Mouse (Mus musculus) layer of hippocampus, postnatal 14 days (tissue): Measurements from ENCODE around the gene Olfr1392. TPM values are rescaled to one million over a fixed set of nuclear protein-coding genes. Genes with fewer than 3 reads are reported as not detected.

Source experiments
- DNase-seq, 2 experiments: peaks; one replicate each; pipeline ENCODE4 v3.0.0; 2021 to 2022; ENCODE audit warnings: low spot score in 2 of 2, mixed read lengths in 1 of 2
- total RNA-seq, 2 experiments: library from RNA; stranded (reverse); gene quantifications; 2 replicates each; pipeline ENCODE4 v1.2.3; 2021

The Olfr1392 gene
- total RNA-seq, 2 experiments from 2014 or later = not detected

- no peak for DNase-seq
Measured at GRCm38 (mm10) chr11:49251380-49251761, 33.7 kb upstream of the Olfr1392 start.

GRCm38 (mm10) chr11:49252048-49252447 is 33.0 kb upstream of the Olfr1392 start:
- no peak for DNase-seq

GRCm38 (mm10) chr11:49253035-49253434 is 32.0 kb upstream of the Olfr1392 start:
- no peak for DNase-seq

GRCm38 (mm10) chr11:49259296-49259695 is 25.8 kb upstream of the Olfr1392 start:
- DNase-seq = no peak

GRCm38 (mm10) chr11:49259829-49260228 is 25.3 kb upstream of the Olfr1392 start:
- DNase-seq = no peak

GRCm38 (mm10) chr11:49260598-49261312 is 24.3 kb upstream of the Olfr1392 start:
- no peak for DNase-seq

- DNase-seq = no peak
Measured at GRCm38 (mm10) chr11:49261313-49261855, 23.7 kb upstream of the Olfr1392 start.

GRCm38 (mm10) chr11:49262286-49262685 is 22.8 kb upstream of the Olfr1392 start:
- DNase-seq = no peak

GRCm38 (mm10) chr11:49263149-49263548 is 21.9 kb upstream of the Olfr1392 start:
- DNase-seq = no peak

GRCm38 (mm10) chr11:49264081-49264480 is 21.0 kb upstream of the Olfr1392 start:
- DNase-seq = no peak

GRCm38 (mm10) chr11:49264622-49265021 is 20.5 kb upstream of the Olfr1392 start:
- no peak for DNase-seq

- no peak for DNase-seq
Measured at GRCm38 (mm10) chr11:49265101-49265500, 20.0 kb upstream of the Olfr1392 start.

- DNase-seq = no peak
Measured at GRCm38 (mm10) chr11:49266671-49267070, 18.4 kb upstream of the Olfr1392 start.

- DNase-seq = no peak
Measured at GRCm38 (mm10) chr11:49267316-49267715, 17.8 kb upstream of the Olfr1392 start.

GRCm38 (mm10) chr11:49267970-49268579 is 17.0 kb upstream of the Olfr1392 start:
- no peak for DNase-seq

GRCm38 (mm10) chr11:49269761-49270160 is 15.3 kb upstream of the Olfr1392 start:
- no peak for DNase-seq

- DNase-seq = no peak
Measured at GRCm38 (mm10) chr11:49270368-49270767, 14.7 kb upstream of the Olfr1392 start.

- DNase-seq = peak; percentile 32 to 55
Measured at GRCm38 (mm10) chr11:49271334-49271733, 13.7 kb upstream of the Olfr1392 start.

GRCm38 (mm10) chr11:49273834-49274519 is 11.1 kb upstream of the Olfr1392 start:
- DNase-seq = no peak

GRCm38 (mm10) chr11:49278222-49278621 is 6.9 kb upstream of the Olfr1392 start, which contains the start of gene Olfr1393:
Olfr1393 (plus strand) TSS chr11:49278304.
- DNase-seq = no peak

- DNase-seq = no peak
Measured at GRCm38 (mm10) chr11:49287251-49287650, 2.2 kb downstream of the Olfr1392 start.

- DNase-seq = peak in 1 of 2 experiments; percentile 20
Measured at GRCm38 (mm10) chr11:49292777-49293176, 7.7 kb downstream of the Olfr1392 start.
